Mouse (Mus musculus): Measurements from ENCODE around the gene Kdm5b.
"Not testable (repeated sequence)": the region's sequence is repeated elsewhere in the genome, so short reads cannot be mapped to it uniquely, and the experiment has no call there.

The Kdm5b gene

GRCm38 (mm10) chr1:134559976-134560375, at the start of gene Kdm5b:
Gene Kdm5b, plus strand, starts transcription at chr1:134560171.
- peak; percentile 89 for DNase-seq (ENCODE audit: low spot score)

GRCm38 (mm10) chr1:134512183-134512582, 47.8 kb upstream of the Kdm5b start:
- DNase-seq (ENCODE audit: low spot score) = no peak

- DNase-seq (ENCODE audit: low spot score) = no peak
Measured at GRCm38 (mm10) chr1:134512584-134512983, 47.4 kb upstream of the Kdm5b start.

- DNase-seq (ENCODE audit: low spot score) = peak; percentile 20
Measured at GRCm38 (mm10) chr1:134513312-134513860, 46.6 kb upstream of the Kdm5b start.

GRCm38 (mm10) chr1:134513876-134514590, 45.9 kb upstream of the Kdm5b start:
- DNase-seq (ENCODE audit: low spot score) = no peak

- DNase-seq (ENCODE audit: low spot score) = no peak
Measured at GRCm38 (mm10) chr1:134515891-134516290, 44.1 kb upstream of the Kdm5b start.

- peak; percentile 59 for DNase-seq (ENCODE audit: low spot score)
Measured at GRCm38 (mm10) chr1:134516491-134517198, 43.3 kb upstream of the Kdm5b start.

- not testable (repeated sequence) for DNase-seq (ENCODE audit: low spot score)
Measured at GRCm38 (mm10) chr1:134517841-134518240, 42.1 kb upstream of the Kdm5b start.

GRCm38 (mm10) chr1:134518677-134519076, 41.3 kb upstream of the Kdm5b start:
- peak; percentile 73 for DNase-seq (ENCODE audit: low spot score)

- DNase-seq (ENCODE audit: low spot score) = not testable (repeated sequence)
Measured at GRCm38 (mm10) chr1:134519201-134519600, 40.8 kb upstream of the Kdm5b start.

GRCm38 (mm10) chr1:134520001-134520721, 39.8 kb upstream of the Kdm5b start:
- DNase-seq (ENCODE audit: low spot score) = no peak

GRCm38 (mm10) chr1:134521163-134521562, 38.8 kb upstream of the Kdm5b start:
- DNase-seq (ENCODE audit: low spot score) = no peak

GRCm38 (mm10) chr1:134522325-134522724, 37.6 kb upstream of the Kdm5b start:
- DNase-seq (ENCODE audit: low spot score) = peak; percentile 14

- DNase-seq (ENCODE audit: low spot score) = no peak
Measured at GRCm38 (mm10) chr1:134524424-134524823, 35.5 kb upstream of the Kdm5b start.

GRCm38 (mm10) chr1:134525015-134525414, 35.0 kb upstream of the Kdm5b start:
- no peak for DNase-seq (ENCODE audit: low spot score)

GRCm38 (mm10) chr1:134526752-134527151, 33.2 kb upstream of the Kdm5b start:
- no peak for DNase-seq (ENCODE audit: low spot score)

- DNase-seq (ENCODE audit: low spot score) = no peak
Measured at GRCm38 (mm10) chr1:134530618-134531017, 29.4 kb upstream of the Kdm5b start.

GRCm38 (mm10) chr1:134533710-134534109, 26.3 kb upstream of the Kdm5b start:
- not testable (repeated sequence) for DNase-seq (ENCODE audit: low spot score)

- DNase-seq (ENCODE audit: low spot score) = no peak
Measured at GRCm38 (mm10) chr1:134535054-134535453, 24.9 kb upstream of the Kdm5b start.

- no peak for DNase-seq (ENCODE audit: low spot score)
Measured at GRCm38 (mm10) chr1:134535513-134535912, 24.5 kb upstream of the Kdm5b start.

- no peak for DNase-seq (ENCODE audit: low spot score)
Measured at GRCm38 (mm10) chr1:134540610-134541009, 19.4 kb upstream of the Kdm5b start.

GRCm38 (mm10) chr1:134548231-134548630, 11.7 kb upstream of the Kdm5b start:
- DNase-seq (ENCODE audit: low spot score) = no peak

All from yolk sac, embryonic 10.5 days (tissue).